Mouse (Mus musculus): Measurements from ENCODE around the gene Aqp1.

DNA sequence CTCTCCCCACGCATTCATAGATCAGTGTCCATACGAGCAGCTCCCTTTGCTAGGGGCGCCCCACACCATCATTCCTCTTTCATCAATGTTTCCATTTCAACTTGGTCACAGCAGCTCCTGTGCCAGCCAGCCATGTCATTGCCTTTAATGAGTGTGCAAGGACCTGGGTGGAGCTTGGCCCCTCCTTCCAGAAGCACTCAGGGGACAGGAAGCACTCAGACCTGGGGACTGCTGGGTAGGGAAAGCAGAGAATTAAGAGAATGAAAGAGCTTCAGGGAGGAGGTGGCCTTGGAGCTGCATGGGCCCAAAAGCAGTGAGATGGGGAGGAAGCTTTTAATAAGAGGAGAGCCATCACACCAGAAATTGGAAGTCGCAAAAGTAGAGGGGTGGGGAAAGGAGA, 45.7 kb downstream of the Aqp1 start:
- no peak for TF ChIP-seq USF1 (IDR thresholded peaks at IDR 0.05; ENCODE audit: low read depth, low read length)
- no peak for TF ChIP-seq CTCF (conservative IDR thresholded peaks at IDR 0.05 in 1 of 2, IDR thresholded peaks at IDR 0.05 in 1 of 2; ENCODE audit: low read depth in 2 of 2, low read length in 2 of 2)
- no peak for TF ChIP-seq EP300 (IDR thresholded peaks at IDR 0.05; ENCODE audit: low read length)
- no peak for TF ChIP-seq POLR2A (IDR thresholded peaks at IDR 0.05; ENCODE audit: low read depth, low read length)
- no peak for TF ChIP-seq GABPA (IDR thresholded peaks at IDR 0.05; ENCODE audit: insufficient replicate concordance, low read depth, low read length)
- TF ChIP-seq JUN (IDR thresholded peaks at IDR 0.05; ENCODE audit: insufficient read depth, low read depth, low read length), result no peak
- no peak for TF ChIP-seq JUND (conservative IDR thresholded peaks at IDR 0.05; ENCODE audit: low read depth, low read length)
- no peak for TF ChIP-seq RAD21 (IDR thresholded peaks at IDR 0.05; ENCODE audit: low read depth, low read length)
- no peak for TF ChIP-seq TCF12 (IDR thresholded peaks at IDR 0.05; ENCODE audit: low read depth, low read length)
- no peak for TF ChIP-seq ZC3H11A (IDR thresholded peaks at IDR 0.05; ENCODE audit: low read depth, low read length)

All from CH12.LX (cell line).